Mouse (Mus musculus): ENCODE results near the gene Olfr137. TPM values are rescaled to one million over a fixed set of nuclear protein-coding genes. Genes with fewer than 3 reads are reported as not detected.

The Olfr137 gene
- not detected in 2 replicates for polyA plus RNA-seq (2015; fragmentation: Nextera tagmentation; extraction: Ambion mirVana)

DNA sequence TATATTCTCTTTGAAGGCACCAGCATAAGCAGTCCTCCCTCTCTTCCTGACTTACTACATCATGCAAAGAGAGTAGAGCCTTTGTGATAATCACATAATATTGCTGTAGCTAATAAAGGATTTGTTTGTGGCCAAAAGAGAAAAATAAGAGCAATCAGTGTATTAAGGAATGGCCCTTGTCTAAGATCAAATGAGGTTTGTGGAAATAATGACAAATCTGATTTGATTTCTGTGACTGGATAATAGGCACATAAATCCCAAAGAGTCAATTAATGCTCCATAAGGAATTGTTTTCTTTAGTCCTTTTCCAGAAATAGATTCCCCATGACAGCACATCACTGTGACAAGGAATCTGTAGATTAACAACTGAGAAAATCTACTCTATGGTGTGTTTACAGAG, at the start of gene Olfr137:
Gene Olfr137, minus strand, starts transcription at position 101 of the 400 bp plus-strand sequence.
- Histone ChIP-seq H3K9ac (no peak within 1 kb of the TSS), H3K27me3 (no peaks in the 10 kb centered on the region), H3K4me1 (replicated peaks) (no peaks in the 10 kb centered on the region), H3K9me3 (replicated peaks) (0 out of 2 replicates have a peak, but pooled peaks cover 4% of the 10 kb centered on the region), H3K36me3 (no peaks in the 10 kb centered on the region), H3K27ac (no peak within 1 kb of the TSS), H3K4me2 (no peak within 1 kb of the TSS), H3K4me3 (replicated peaks) (no peak within 1 kb of the TSS)
- DNase-seq, result no peak
- ATAC-seq (ENCODE audit: low read depth), result no peak

DNA sequence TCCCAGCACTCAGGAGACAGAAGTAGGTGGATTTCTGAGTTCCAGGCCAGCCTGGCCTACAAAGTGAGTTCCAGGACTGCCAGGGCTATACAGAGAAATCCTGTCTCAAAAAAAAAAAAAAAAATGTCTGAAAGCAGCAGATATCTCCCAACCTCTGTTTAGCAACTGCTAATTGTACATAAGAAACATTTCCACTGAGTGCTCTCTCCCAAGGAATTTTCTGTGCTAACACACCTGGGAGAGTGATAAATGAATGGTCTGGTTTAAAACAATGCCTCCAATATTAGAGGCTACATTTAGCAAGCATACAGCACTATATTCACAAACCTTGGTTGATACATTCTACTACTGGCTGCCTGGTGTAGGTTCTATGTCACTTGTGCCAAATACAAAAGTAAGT, 22.2 kb upstream of the Olfr137 start, which contains the start of gene Olfr136:
Gene Olfr136, plus strand, starts transcription at position 301 of the 400 bp plus-strand sequence.
- Histone ChIP-seq H3K4me3 (replicated peaks) (no peak within 1 kb of the TSS), H3K36me3 (no peaks in the 10 kb centered on the region), H3K27ac (no peak within 1 kb of the TSS), H3K27me3 (no peaks in the 10 kb centered on the region), H3K4me2 (no peak within 1 kb of the TSS), H3K9ac (no peak within 1 kb of the TSS), H3K4me1 (replicated peaks) (no peaks in the 10 kb centered on the region), H3K9me3 (replicated peaks) (no peaks in the 10 kb centered on the region)
- ATAC-seq (ENCODE audit: low read depth) (no peak), DNase-seq (no peak)

DNA sequence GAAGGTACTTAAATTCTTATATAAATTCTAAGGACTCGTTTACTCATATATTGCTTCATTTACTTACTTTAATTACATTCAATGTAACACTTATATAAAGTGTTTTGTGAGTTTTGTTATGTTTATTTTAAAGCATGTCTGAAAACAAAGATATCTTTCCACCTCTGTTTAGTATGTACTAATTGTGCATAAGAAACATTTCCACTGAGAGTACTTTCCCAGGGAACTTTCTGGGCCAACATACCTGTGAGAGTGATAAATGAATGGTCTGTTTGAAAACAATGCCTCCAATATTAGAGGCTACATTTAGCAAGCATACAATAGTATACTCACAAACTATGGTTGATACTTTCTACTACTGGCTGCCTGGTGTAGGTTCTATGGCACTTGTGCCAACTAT, 46.6 kb downstream of the Olfr137 start, which contains the start of gene Olfr138:
Gene Olfr138, plus strand, starts transcription at position 301 of the 400 bp plus-strand sequence.
- Histone ChIP-seq H3K9ac (no peak within 1 kb of the TSS), H3K36me3 (no peaks in the 10 kb centered on the region), H3K9me3 (replicated peaks) (no peaks in the 10 kb centered on the region), H3K27ac (no peak within 1 kb of the TSS), H3K4me3 (replicated peaks) (no peak within 1 kb of the TSS), H3K4me2 (no peak within 1 kb of the TSS), H3K4me1 (replicated peaks) (no peaks in the 10 kb centered on the region), H3K27me3 (no peaks in the 10 kb centered on the region)
- ATAC-seq (ENCODE audit: low read depth) (no peak), DNase-seq (no peak)
- 48% methylated on average over 1 of the region's 1 CpGs for WGBS (ENCODE audit: insufficient replicate concordance)

Other genes with a start within 250 kb of the Olfr137 start
- gene Olfr129, start 247.5 kb downstream of the Olfr137 start, polyA plus RNA-seq (2015; fragmentation: Nextera tagmentation; extraction: Ambion mirVana), result not detected in 2 replicates
- gene Olfr130, start 243.6 kb downstream of the Olfr137 start, polyA plus RNA-seq (2015; fragmentation: Nextera tagmentation; extraction: Ambion mirVana), result not detected in 2 replicates
- not detected in 2 replicates for gene Olfr131, start 218.9 kb downstream of the Olfr137 start, polyA plus RNA-seq (2015; fragmentation: Nextera tagmentation; extraction: Ambion mirVana)
- gene Olfr132, start 173.0 kb downstream of the Olfr137 start, polyA plus RNA-seq (2015; fragmentation: Nextera tagmentation; extraction: Ambion mirVana), result not detected in 2 replicates
- not detected in 2 replicates for gene Olfr133, start 162.3 kb downstream of the Olfr137 start, polyA plus RNA-seq (2015; fragmentation: Nextera tagmentation; extraction: Ambion mirVana)
- not detected in 2 replicates for gene Olfr134, start 136.2 kb downstream of the Olfr137 start, polyA plus RNA-seq (2015; fragmentation: Nextera tagmentation; extraction: Ambion mirVana)
- not detected in 2 replicates for gene Olfr135, start 103.2 kb downstream of the Olfr137 start, polyA plus RNA-seq (2015; fragmentation: Nextera tagmentation; extraction: Ambion mirVana)
- not detected in 2 replicates for gene Olfr138, start 46.5 kb downstream of the Olfr137 start, polyA plus RNA-seq (2015; fragmentation: Nextera tagmentation; extraction: Ambion mirVana)
- not detected in 2 replicates for gene Olfr136, start 22.3 kb upstream of the Olfr137 start, polyA plus RNA-seq (2015; fragmentation: Nextera tagmentation; extraction: Ambion mirVana)
- not detected in 2 replicates for gene Esp36, start 112.6 kb upstream of the Olfr137 start, polyA plus RNA-seq (2015; fragmentation: Nextera tagmentation; extraction: Ambion mirVana)
- not detected in 2 replicates for gene Esp34, start 246.6 kb upstream of the Olfr137 start, polyA plus RNA-seq (2015; fragmentation: Nextera tagmentation; extraction: Ambion mirVana)